Mouse (Mus musculus): ENCODE results near the gene Sema4d. TPM values are rescaled to one million over a fixed set of nuclear protein-coding genes. Genes with fewer than 3 reads are reported as not detected.

Gene Sema4d
- polyA plus RNA-seq, 1 experiment from 2014 or later: 12.3 TPM

DNA sequence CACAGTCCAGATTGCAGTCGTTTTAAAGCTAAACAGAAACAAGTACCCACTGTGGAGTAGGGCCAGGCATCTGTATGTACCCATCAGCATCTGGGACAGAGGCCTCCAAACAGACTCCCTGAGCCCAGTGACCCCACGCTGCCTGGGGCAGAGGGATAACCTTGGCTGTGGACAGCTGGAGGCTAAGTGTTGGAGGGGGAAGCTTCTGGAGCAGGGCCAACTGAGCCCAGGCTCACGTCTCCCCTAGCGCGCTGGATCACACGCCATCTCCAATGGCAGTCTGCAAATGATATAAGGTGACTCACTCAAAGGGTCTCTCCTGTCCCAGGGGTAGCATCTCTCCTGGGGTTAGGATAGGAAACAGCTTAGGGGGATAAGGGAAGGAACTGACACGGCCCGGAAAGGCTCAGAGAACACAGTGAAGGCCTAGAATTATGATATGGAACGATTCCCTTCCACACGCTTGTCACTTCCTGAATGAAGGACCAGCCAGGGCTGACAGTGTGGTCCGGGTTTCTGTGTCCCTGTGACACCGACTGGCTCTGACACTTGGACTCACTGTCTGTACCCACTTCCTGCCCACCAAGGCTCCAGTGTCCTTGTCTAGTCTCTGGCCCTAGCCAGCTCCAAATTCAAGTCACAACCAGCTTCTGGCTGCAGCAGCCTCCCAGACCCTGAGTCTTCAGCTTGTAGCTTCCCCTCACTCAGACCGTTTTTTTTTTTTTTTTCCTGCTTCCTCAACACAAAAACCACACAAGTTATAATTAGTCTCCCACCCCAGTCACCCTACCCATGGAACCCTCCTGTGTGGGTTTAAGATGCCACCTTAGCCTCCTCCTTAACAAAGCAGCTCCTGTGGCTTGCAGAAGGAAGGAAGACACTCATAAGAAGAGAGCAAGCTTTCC is 57.3 kb downstream of the Sema4d start:
- H3K9me3 ChIP-seq (ENCODE audit: low read depth, low read length): no peaks in the 10 kb centered on the region
- peak overlapping the region; percentile 18; the same call in 1 of the 2 replicates for H3K27ac ChIP-seq (ENCODE audit: low read depth)
- H3K4me1 ChIP-seq (ENCODE audit: insufficient read depth): no peaks in the 10 kb centered on the region
- ATAC-seq (ENCODE audit: insufficient read depth) (peak; percentile 39; the same call in 1 of the 2 replicates), DNase-seq (peak; percentile 52)
- TF ChIP-seq CTCF (IDR thresholded peaks at IDR 0.05; ENCODE audit: low read depth): no peak
- H3K36me3 ChIP-seq (ENCODE audit: insufficient read depth): no peaks in the 10 kb centered on the region
- WGBS: 49% methylated on average over 13 of the region's 13 CpGs
- H3K4me3 ChIP-seq (ENCODE audit: low read depth, low read length): no peak overlapping the region
- H3K27me3 ChIP-seq (ENCODE audit: insufficient read depth, low read length): no peaks in the 10 kb centered on the region
- H3K4me2 ChIP-seq: no peak overlapping the region
- H3K9ac ChIP-seq: no peak overlapping the region

- TF ChIP-seq CTCF (IDR thresholded peaks at IDR 0.05; ENCODE audit: low read depth): no peak
- WGBS: 82% methylated on average over 4 of the region's 4 CpGs
- ATAC-seq (ENCODE audit: insufficient read depth) (no peak), DNase-seq (no peak)
- H3K4me1 ChIP-seq (ENCODE audit: insufficient read depth): peaks cover 3% of the 10 kb centered on the region; the same call in 1 of the 2 replicates
- no peaks in the 10 kb centered on the region for H3K36me3 ChIP-seq (ENCODE audit: insufficient read depth)
- no peaks in the 10 kb centered on the region for H3K9me3 ChIP-seq (ENCODE audit: low read depth, low read length)
- H3K9ac ChIP-seq: no peak overlapping the region
- H3K4me3 ChIP-seq (ENCODE audit: low read depth, low read length): no peak overlapping the region
- no peak overlapping the region for H3K27ac ChIP-seq (ENCODE audit: low read depth)
- H3K4me2 ChIP-seq: no peak overlapping the region
- H3K27me3 ChIP-seq (ENCODE audit: insufficient read depth, low read length): no peaks in the 10 kb centered on the region
These were observed 59.0 kb downstream of the Sema4d start for GRCm38 (mm10) chr13:51734556-51734955.

DNA sequence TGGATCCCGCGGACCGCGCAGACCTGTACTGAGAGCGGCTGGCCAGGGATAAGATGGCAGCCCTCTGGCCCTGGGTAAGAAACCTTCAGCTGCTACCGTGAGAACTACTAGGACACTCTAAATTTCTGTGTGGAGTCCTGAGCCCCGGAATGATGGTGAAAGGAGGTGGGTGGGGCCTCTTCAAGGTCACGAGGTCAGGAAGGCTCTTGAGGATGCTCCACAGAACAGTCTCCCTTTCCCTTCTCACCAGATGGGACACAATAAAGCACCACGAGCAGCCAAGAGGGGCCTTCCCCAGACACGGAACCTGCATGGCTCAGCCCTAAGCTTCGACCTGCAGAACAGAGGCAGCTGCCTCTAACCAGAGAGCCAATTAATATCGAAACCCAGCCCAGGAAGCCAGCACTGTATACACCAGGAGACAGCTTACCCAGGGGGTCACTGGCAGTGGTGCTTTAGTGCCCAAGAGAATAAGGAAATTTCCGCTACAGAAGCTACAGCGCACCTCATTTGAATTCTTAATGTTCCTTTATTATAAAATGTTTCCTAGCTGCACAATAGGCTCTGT is 61.4 kb downstream of the Sema4d start:
- H3K27ac ChIP-seq (ENCODE audit: low read depth): no peak overlapping the region
- no peak for TF ChIP-seq CTCF (IDR thresholded peaks at IDR 0.05; ENCODE audit: low read depth)
- WGBS: 69% methylated on average over 14 of the region's 14 CpGs
- H3K4me2 ChIP-seq: no peak overlapping the region
- peaks cover 3% of the 10 kb centered on the region; the same call in 1 of the 2 replicates for H3K4me1 ChIP-seq (ENCODE audit: insufficient read depth)
- H3K4me3 ChIP-seq (ENCODE audit: low read depth, low read length): no peak overlapping the region
- no peaks in the 10 kb centered on the region for H3K9me3 ChIP-seq (ENCODE audit: low read depth, low read length)
- no peaks in the 10 kb centered on the region for H3K27me3 ChIP-seq (ENCODE audit: insufficient read depth, low read length)
- H3K9ac ChIP-seq: no peak overlapping the region
- no peaks in the 10 kb centered on the region for H3K36me3 ChIP-seq (ENCODE audit: insufficient read depth)
- DNase-seq: no peak
- ATAC-seq (ENCODE audit: insufficient read depth): no peak

- DNase-seq: no peak
- WGBS: 89% methylated on average over 7 of the region's 7 CpGs
- no peak for ATAC-seq (ENCODE audit: insufficient read depth)
- no peak overlapping the region for H3K4me2 ChIP-seq
- H3K9me3 ChIP-seq (ENCODE audit: low read depth, low read length): no peaks in the 10 kb centered on the region
- H3K27ac ChIP-seq (ENCODE audit: low read depth): no peak overlapping the region
- H3K36me3 ChIP-seq (ENCODE audit: insufficient read depth): no peaks in the 10 kb centered on the region
- no peak overlapping the region for H3K4me3 ChIP-seq (ENCODE audit: low read depth, low read length)
- peaks cover 3% of the 10 kb centered on the region; the same call in 1 of the 2 replicates for H3K4me1 ChIP-seq (ENCODE audit: insufficient read depth)
- no peaks in the 10 kb centered on the region for H3K27me3 ChIP-seq (ENCODE audit: insufficient read depth, low read length)
- TF ChIP-seq CTCF (IDR thresholded peaks at IDR 0.05; ENCODE audit: low read depth): no peak
- H3K9ac ChIP-seq: no peak overlapping the region
These were observed 62.1 kb downstream of the Sema4d start for GRCm38 (mm10) chr13:51731474-51731873.

DNA sequence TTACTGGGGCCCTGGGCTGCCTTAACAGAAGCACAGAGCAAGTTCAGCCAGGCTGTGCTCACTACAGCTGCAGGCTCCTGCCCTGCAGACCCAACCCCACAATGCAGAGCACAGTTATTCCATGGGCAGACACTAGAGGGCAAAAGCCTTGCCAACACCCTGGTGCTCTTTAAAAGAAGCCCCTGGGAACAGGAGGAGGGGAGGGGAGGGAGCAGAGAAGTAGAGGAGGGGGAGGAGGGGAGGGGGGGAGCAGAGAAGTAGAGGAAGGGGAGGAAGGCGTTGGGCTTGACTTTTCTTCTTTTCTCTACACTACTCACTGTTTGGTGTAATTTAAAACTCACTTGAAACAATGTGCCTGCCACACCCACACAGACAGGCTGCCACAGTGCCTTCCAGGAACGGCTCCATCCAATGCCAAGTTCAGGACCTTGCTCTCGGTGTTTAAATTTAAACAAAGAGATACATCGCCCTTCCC is 63.6 kb downstream of the Sema4d start:
- H3K9ac ChIP-seq: no peak overlapping the region
- H3K27ac ChIP-seq (ENCODE audit: low read depth): peak overlapping the region; percentile 65; the same call in 1 of the 2 replicates
- H3K4me3 ChIP-seq (ENCODE audit: low read depth, low read length): no peak overlapping the region
- peak; percentile 62 for DNase-seq
- H3K4me1 ChIP-seq (ENCODE audit: insufficient read depth): peaks cover 3% of the 10 kb centered on the region; the same call in 1 of the 2 replicates
- no peaks in the 10 kb centered on the region for H3K9me3 ChIP-seq (ENCODE audit: low read depth, low read length)
- ATAC-seq (ENCODE audit: insufficient read depth): peak; percentile 57; the same call in 1 of the 2 replicates
- H3K27me3 ChIP-seq (ENCODE audit: insufficient read depth, low read length): no peaks in the 10 kb centered on the region
- TF ChIP-seq CTCF (IDR thresholded peaks at IDR 0.05; ENCODE audit: low read depth): peak; percentile 63
- no peaks in the 10 kb centered on the region for H3K36me3 ChIP-seq (ENCODE audit: insufficient read depth)
- no peak overlapping the region for H3K4me2 ChIP-seq
- 0% methylated on average over 4 of the region's 4 CpGs for WGBS

- no peaks in the 10 kb centered on the region for H3K9me3 ChIP-seq (ENCODE audit: low read depth, low read length)
- no peak overlapping the region for H3K9ac ChIP-seq
- H3K27ac ChIP-seq (ENCODE audit: low read depth): no peak overlapping the region
- no peaks in the 10 kb centered on the region for H3K36me3 ChIP-seq (ENCODE audit: insufficient read depth)
- ATAC-seq (ENCODE audit: insufficient read depth): no peak
- no peaks in the 10 kb centered on the region for H3K27me3 ChIP-seq (ENCODE audit: insufficient read depth, low read length)
- peaks cover 3% of the 10 kb centered on the region; the same call in 1 of the 2 replicates for H3K4me1 ChIP-seq (ENCODE audit: insufficient read depth)
- no peak for TF ChIP-seq CTCF (IDR thresholded peaks at IDR 0.05; ENCODE audit: low read depth)
- 54% methylated on average over 6 of the region's 7 CpGs for WGBS
- no peak overlapping the region for H3K4me2 ChIP-seq
- no peak overlapping the region for H3K4me3 ChIP-seq (ENCODE audit: low read depth, low read length)
- DNase-seq: peak; percentile 36
These were observed 66.2 kb downstream of the Sema4d start for GRCm38 (mm10) chr13:51727364-51727763.

Data from lung, embryonic 14.5 days (tissue).